Mouse (Mus musculus) heart, embryonic 15.5 days (tissue): Measurements from ENCODE around the gene Whamm. TPM values are rescaled to one million over a fixed set of nuclear protein-coding genes. Genes with fewer than 3 reads are reported as not detected.

Source experiments
- ATAC-seq: fragments of 200-750 bp; cut with Nextera tagmentation; replicated peaks from 2 replicates; pipeline ENCODE4 v1.8.0; 2017; ENCODE audit warnings: low read depth, moderate TSS enrichment; ENCODE audit not compliant: insufficient number of reproducible peaks, insufficient read depth, low FRiP score
- H3K27ac ChIP-seq: fragments of 300-500 bp; sonication (generic); 2 replicates; pipeline ENCODE4 v1.5.1; 2015; ENCODE audit warnings: mild to moderate bottlenecking, inconsistent platforms
- H3K27me3 ChIP-seq: fragments of 300-500 bp; sonication (generic); 2 replicates; pipeline ENCODE4 v1.6.1; 2015; ENCODE audit warnings: inconsistent platforms
- H3K36me3 ChIP-seq: fragments of 300-500 bp; sonication (generic); 2 replicates; pipeline ENCODE4 v1.6.1; 2015; ENCODE audit warnings: mild to moderate bottlenecking, inconsistent platforms
- H3K4me1 ChIP-seq: fragments of 300-500 bp; sonication (generic); replicated peaks from 2 replicates; pipeline ENCODE4 v1.6.1; 2015; ENCODE audit warnings: inconsistent platforms
- H3K4me2 ChIP-seq: fragments of 300-500 bp; sonication (generic); 2 replicates; pipeline ENCODE4 v1.6.1; 2015; ENCODE audit warnings: inconsistent platforms, mild to moderate bottlenecking, moderate library complexity
- H3K4me3 ChIP-seq: fragments of 300-500 bp; sonication (generic); 2 replicates; pipeline ENCODE4 v1.5.1; 2015; ENCODE audit warnings: mild to moderate bottlenecking, inconsistent platforms
- H3K9ac ChIP-seq: fragments of 300-500 bp; sonication (generic); 2 replicates; pipeline ENCODE4 v1.6.1; 2015; ENCODE audit warnings: mild to moderate bottlenecking, inconsistent platforms
- H3K9me3 ChIP-seq: fragments of 300-500 bp; sonication (generic); replicated peaks from 2 replicates; pipeline ENCODE4 v1.6.1; 2016; ENCODE audit warnings: inconsistent platforms
- WGBS: fragments of 180-500 bp; shearing (Covaris S2); methylation state at CpG from one replicate; pipeline ENCODE4 v1.1.7; 2015; ENCODE audit warnings: mixed read lengths; 5-methylcytosine and 5-hydroxymethylcytosine counted together
- polyA plus RNA-seq: library from polyadenylated mRNA; unstranded; fragments of >200 nt; fragmentation: Nextera tagmentation; extraction: Ambion mirVana; gene quantifications from 2 replicates; pipeline ENCODE4 v1.2.1, GENCODE M21; 2015

Whamm gene
- polyA plus RNA-seq, 1 experiment from 2014 or later: 4.9 TPM

GRCm38 (mm10) chr7:81573821-81574220 lies 2.8 kb downstream of the Whamm start:
- 0 out of 2 replicates have a peak overlapping the region, but pooled peaks have one; percentile 65 for H3K4me2 ChIP-seq
- no peak overlapping the region for H3K9ac ChIP-seq
- WGBS: 94% methylated on average over 9 of the region's 9 CpGs

GRCm38 (mm10) chr7:81575606-81576005 lies 4.5 kb downstream of the Whamm start:
- no peak for ATAC-seq
- H3K27ac ChIP-seq: no peak overlapping the region
- peaks cover 23% of the 10 kb centered on the region for H3K4me1 ChIP-seq
- H3K4me3 ChIP-seq: no peak overlapping the region
- H3K9ac ChIP-seq: no peak overlapping the region
- no peaks in the 10 kb centered on the region for H3K9me3 ChIP-seq
- WGBS: 84% methylated on average over 10 of the region's 10 CpGs
- H3K4me2 ChIP-seq: no peak overlapping the region
- no peaks in the 10 kb centered on the region for H3K27me3 ChIP-seq
- H3K36me3 ChIP-seq: peaks cover 32% of the 10 kb centered on the region

More at GRCm38 (mm10) chr7:81573821-81574220, 2.8 kb downstream of the Whamm start:
- H3K27me3 ChIP-seq: no peaks in the 10 kb centered on the region
- no peak for ATAC-seq
- H3K27ac ChIP-seq: 0 out of 2 replicates have a peak overlapping the region, but pooled peaks have one; percentile 2
- H3K4me3 ChIP-seq: no peak overlapping the region
- H3K4me1 ChIP-seq: peaks cover 27% of the 10 kb centered on the region
- peaks cover 20% of the 10 kb centered on the region for H3K36me3 ChIP-seq
- H3K9me3 ChIP-seq: no peaks in the 10 kb centered on the region

GRCm38 (mm10) chr7:81577872-81578271 lies 6.8 kb downstream of the Whamm start:
- H3K27ac ChIP-seq: no peak overlapping the region
- no peak for ATAC-seq
- H3K36me3 ChIP-seq: peaks cover 32% of the 10 kb centered on the region
- no peak overlapping the region for H3K4me2 ChIP-seq
- H3K9me3 ChIP-seq: no peaks in the 10 kb centered on the region
- H3K4me3 ChIP-seq: no peak overlapping the region
- peaks cover 13% of the 10 kb centered on the region for H3K4me1 ChIP-seq
- 96% methylated on average over 3 of the region's 3 CpGs for WGBS
- no peaks in the 10 kb centered on the region for H3K27me3 ChIP-seq
- no peak overlapping the region for H3K9ac ChIP-seq

- Histone ChIP-seq H3K27ac (no peak overlapping the region), H3K36me3 (peaks cover 32% of the 10 kb centered on the region), H3K27me3 (no peaks in the 10 kb centered on the region), H3K9me3 (no peaks in the 10 kb centered on the region), H3K4me1 (peaks cover 7% of the 10 kb centered on the region), H3K9ac (no peak overlapping the region), H3K4me3 (no peak overlapping the region), H3K4me2 (no peak overlapping the region)
- WGBS: 86% methylated on average over 7 of the region's 7 CpGs
- ATAC-seq: no peak
Measured at GRCm38 (mm10) chr7:81578413-81578812, 7.3 kb downstream of the Whamm start.

DNA sequence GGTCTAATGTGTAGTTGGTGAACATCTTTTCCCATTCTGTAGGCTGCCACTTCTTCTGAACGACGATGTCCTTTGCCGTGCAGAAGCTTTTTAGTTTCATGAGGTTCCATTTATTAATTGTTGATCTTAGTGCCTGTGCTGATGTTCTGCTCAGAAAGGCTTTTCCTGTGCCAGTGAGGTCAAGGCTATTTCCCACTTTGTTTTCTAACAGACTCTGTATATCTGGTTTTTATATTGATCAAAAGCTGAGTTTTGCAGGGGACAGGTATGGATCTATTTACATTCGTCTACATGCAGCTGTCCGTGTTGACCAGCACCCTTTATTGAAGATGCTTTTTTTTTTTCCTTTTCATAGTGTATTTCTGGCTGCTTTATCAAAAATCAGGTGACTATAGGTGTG lies 8.2 kb downstream of the Whamm start:
- H3K4me3 ChIP-seq: no peak overlapping the region
- H3K9ac ChIP-seq: no peak overlapping the region
- 96% methylated on average over 5 of the region's 5 CpGs for WGBS
- peaks cover 32% of the 10 kb centered on the region for H3K36me3 ChIP-seq
- no peaks in the 10 kb centered on the region for H3K27me3 ChIP-seq
- peaks cover 3% of the 10 kb centered on the region; the same call in 1 of the 2 replicates for H3K4me1 ChIP-seq
- no peaks in the 10 kb centered on the region for H3K9me3 ChIP-seq
- ATAC-seq: no peak
- H3K27ac ChIP-seq: no peak overlapping the region
- no peak overlapping the region for H3K4me2 ChIP-seq

DNA sequence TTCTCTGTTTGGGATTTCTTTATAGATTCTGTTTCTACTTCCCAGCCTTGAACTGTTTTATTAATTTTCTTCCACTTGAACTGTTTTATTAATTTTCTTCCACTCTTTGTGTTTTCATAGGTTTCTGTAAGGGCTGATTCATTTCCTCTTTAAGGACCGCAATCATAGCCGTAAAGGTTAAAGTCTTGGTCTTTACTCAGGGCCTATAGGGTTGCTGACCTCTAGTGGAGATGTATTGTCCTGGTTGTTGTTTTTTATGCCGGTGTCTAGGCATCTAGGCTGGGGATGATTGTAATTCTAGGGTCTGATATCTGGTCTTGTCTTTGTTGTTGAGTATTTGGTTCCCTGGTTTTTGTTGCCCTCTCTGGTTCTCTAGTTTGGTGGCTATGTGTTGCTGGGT lies 12.4 kb downstream of the Whamm start:
- Histone ChIP-seq H3K27me3 (no peaks in the 10 kb centered on the region), H3K4me3 (no peak overlapping the region), H3K9me3 (no peaks in the 10 kb centered on the region), H3K36me3 (peaks cover 49% of the 10 kb centered on the region), H3K9ac (no peak overlapping the region), H3K4me2 (no peak overlapping the region), H3K4me1 (no peaks in the 10 kb centered on the region), H3K27ac (no peak overlapping the region)
- 64% methylated on average over 3 of the region's 3 CpGs for WGBS
- no peak for ATAC-seq

- 85% methylated on average over 7 of the region's 7 CpGs for WGBS
- no peak overlapping the region for H3K27ac ChIP-seq
- no peaks in the 10 kb centered on the region for H3K27me3 ChIP-seq
- no peak overlapping the region for H3K9ac ChIP-seq
- H3K4me3 ChIP-seq: no peak overlapping the region
- ATAC-seq: no peak
- no peaks in the 10 kb centered on the region for H3K9me3 ChIP-seq
- peaks cover 44% of the 10 kb centered on the region for H3K36me3 ChIP-seq
- no peaks in the 10 kb centered on the region for H3K4me1 ChIP-seq
- no peak overlapping the region for H3K4me2 ChIP-seq
Measured at GRCm38 (mm10) chr7:81585326-81585725, 14.3 kb downstream of the Whamm start.

GRCm38 (mm10) chr7:81587238-81587637 lies 16.2 kb downstream of the Whamm start:
- Histone ChIP-seq H3K4me1 (no peaks in the 10 kb centered on the region), H3K27me3 (no peaks in the 10 kb centered on the region), H3K36me3 (peaks cover 63% of the 10 kb centered on the region), H3K9me3 (no peaks in the 10 kb centered on the region), H3K4me3 (no peak overlapping the region), H3K27ac (no peak overlapping the region), H3K4me2 (no peak overlapping the region), H3K9ac (no peak overlapping the region)
- no peak for ATAC-seq
- WGBS: 81% methylated on average over 4 of the region's 4 CpGs

DNA sequence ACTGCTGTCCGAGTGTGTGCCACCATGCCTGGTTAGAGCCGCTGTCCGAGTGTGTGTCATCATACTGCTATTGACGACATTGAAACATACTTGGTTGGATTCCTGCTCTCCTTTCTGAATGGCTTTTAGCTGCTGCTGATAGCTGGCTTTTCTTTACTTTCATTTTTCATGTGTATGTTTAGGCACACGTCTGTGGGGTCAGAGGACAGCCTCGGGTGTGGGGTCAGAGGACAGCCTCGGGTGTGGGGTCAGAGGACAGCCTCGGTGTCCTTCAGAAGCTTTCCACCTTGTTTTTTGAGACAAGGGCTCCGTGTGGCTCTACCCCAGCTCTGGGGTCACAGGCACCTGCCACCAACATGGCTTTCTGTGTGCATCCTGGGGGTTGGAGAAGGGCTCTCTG lies 21.6 kb downstream of the Whamm start:
- Histone ChIP-seq H3K4me1 (peaks cover 17% of the 10 kb centered on the region), H3K36me3 (peaks cover 80% of the 10 kb centered on the region), H3K9ac (no peak overlapping the region), H3K27ac (no peak overlapping the region), H3K4me3 (no peak overlapping the region), H3K4me2 (no peak overlapping the region), H3K27me3 (no peaks in the 10 kb centered on the region), H3K9me3 (no peaks in the 10 kb centered on the region)
- no peak for ATAC-seq
- 79% methylated on average over 9 of the region's 9 CpGs for WGBS

DNA sequence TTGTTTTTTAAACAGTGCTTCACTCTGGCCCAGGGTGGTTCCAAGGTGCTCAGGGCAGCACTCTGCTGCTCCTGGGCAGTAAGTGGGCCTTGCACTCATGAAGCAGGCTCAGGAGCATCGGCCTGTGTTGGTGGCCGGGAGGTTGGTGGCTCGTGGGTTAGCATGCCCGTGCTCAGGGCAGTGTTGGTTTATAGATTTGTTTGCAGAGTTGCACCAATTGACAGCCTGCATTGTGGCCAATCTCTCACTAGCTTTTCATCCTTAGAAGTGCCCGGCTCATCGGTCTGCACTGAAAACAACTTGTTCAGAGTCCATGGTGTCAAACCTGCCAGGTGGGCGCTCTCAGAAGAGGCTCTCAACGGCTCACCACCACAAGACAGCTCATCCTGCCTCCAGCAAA lies 22.3 kb downstream of the Whamm start:
- Histone ChIP-seq H3K4me2 (no peak overlapping the region), H3K9ac (no peak overlapping the region), H3K27ac (no peak overlapping the region), H3K4me1 (peaks cover 18% of the 10 kb centered on the region), H3K36me3 (peaks cover 80% of the 10 kb centered on the region), H3K27me3 (no peaks in the 10 kb centered on the region), H3K4me3 (no peak overlapping the region), H3K9me3 (no peaks in the 10 kb centered on the region)
- ATAC-seq: no peak
- 91% methylated on average over 8 of the region's 8 CpGs for WGBS

GRCm38 (mm10) chr7:81595056-81595455 lies 24.0 kb downstream of the Whamm start:
- Histone ChIP-seq H3K4me2 (no peak overlapping the region), H3K36me3 (peaks cover 78% of the 10 kb centered on the region), H3K9ac (no peak overlapping the region), H3K9me3 (no peaks in the 10 kb centered on the region), H3K27ac (no peak overlapping the region), H3K4me3 (no peak overlapping the region), H3K4me1 (peaks cover 21% of the 10 kb centered on the region), H3K27me3 (no peaks in the 10 kb centered on the region)
- 51% methylated on average over 5 of the region's 5 CpGs for WGBS
- ATAC-seq: no peak

DNA sequence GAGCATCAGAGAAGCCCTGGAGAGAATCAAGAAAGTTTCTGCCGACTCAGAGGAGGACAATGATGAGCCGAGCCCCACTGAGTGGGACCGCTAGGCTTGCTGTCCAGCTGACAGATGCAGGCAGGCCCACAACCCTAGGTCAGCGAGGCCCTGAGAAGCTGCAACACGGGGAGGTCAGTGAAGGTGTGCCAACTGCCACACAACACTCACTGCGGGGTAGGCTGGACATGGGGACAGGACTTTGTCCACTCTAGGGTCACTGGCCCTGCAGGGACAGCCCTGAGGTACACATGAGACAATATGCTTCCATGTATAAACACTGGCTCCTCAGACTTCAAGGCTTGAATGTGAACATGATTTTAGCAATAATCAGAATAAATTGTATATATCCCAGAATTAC lies 25.0 kb downstream of the Whamm start:
- H3K27ac ChIP-seq: no peak overlapping the region
- peaks cover 68% of the 10 kb centered on the region for H3K36me3 ChIP-seq
- ATAC-seq: no peak
- H3K9ac ChIP-seq: no peak overlapping the region
- H3K9me3 ChIP-seq: no peaks in the 10 kb centered on the region
- H3K4me1 ChIP-seq: peaks cover 23% of the 10 kb centered on the region
- no peak overlapping the region for H3K4me3 ChIP-seq
- 88% methylated on average over 6 of the region's 6 CpGs for WGBS
- H3K27me3 ChIP-seq: no peaks in the 10 kb centered on the region
- H3K4me2 ChIP-seq: no peak overlapping the region
